Comparison of ENCODE assay signal across 15 mouse cellular contexts in genomic region chr2:157057758-157058157, GRCm38 (mm10). TPM values are rescaled to one million over a fixed set of nuclear protein-coding genes. Genes with fewer than 3 reads are reported as not detected.
DNase-seq lines count a peak whose midpoint lies in the region; ATAC-seq and TF ChIP-seq lines count a peak whose summit lies in the region.
"Had no signal": no experiment of that assay in that cellular context is flagged by ENCODE, and none has a peak within 500 bp of the region (broad histone marks: within the 10 kb centered on the region; RNA-seq: fewer than 3 reads in every experiment).

No protein-coding gene starts in this region.

- no peak overlapping the region for H3K4me3 ChIP-seq in hindbrain, embryonic 10.5 days
- no peak overlapping the region for H3K4me3 ChIP-seq in hindbrain, embryonic 16.5 days (ENCODE audit: low read length)
- H3K4me3 ChIP-seq in stomach, embryonic 15.5 days (replicated peaks) = no peak overlapping the region
- no peak overlapping the region for H3K4me3 ChIP-seq in stomach, postnatal 0 days (ENCODE audit: low read depth, low read length)
- no peak overlapping the region for H3K4me3 ChIP-seq in forebrain, postnatal 0 days (ENCODE audit: low read depth, low read length)
- no peak overlapping the region for H3K4me3 ChIP-seq in olfactory bulb, adult 2 months (ENCODE audit: insufficient read depth, low read depth, low read length)
- H3K4me3 ChIP-seq: megakaryocyte, embryonic 14.5 days had no signal

- intact Hi-C loops in left cerebral cortex, postnatal 36 days (cut with DNase I) = no loop called here

- TF ChIP-seq CTCF in stomach, postnatal 0 days (IDR thresholded peaks at IDR 0.05; ENCODE audit: low read depth) = no peak
- TF ChIP-seq CTCF in forebrain, postnatal 0 days (IDR thresholded peaks at IDR 0.05; ENCODE audit: low read depth) = no peak
- no peak for TF ChIP-seq CTCF in olfactory bulb, adult 2 months (IDR thresholded peaks at IDR 0.05; ENCODE audit: insufficient read depth, low read depth, low read length)

- ATAC-seq in hindbrain, embryonic 16.5 days = no peak
- ATAC-seq in stomach, embryonic 15.5 days (ENCODE audit: insufficient read depth, low FRiP score, low read depth) = no peak
- ATAC-seq in stomach, postnatal 0 days (ENCODE audit: low FRiP score, low TSS enrichment) = no peak
- ATAC-seq in forebrain, postnatal 0 days = no peak

- TF ChIP-seq POLR2A in olfactory bulb, adult 2 months (IDR thresholded peaks at IDR 0.05; ENCODE audit: insufficient read depth, low read depth, low read length) = no peak

- no peaks in the 10 kb centered on the region for H3K9me3 ChIP-seq in hindbrain, embryonic 10.5 days
- no peaks in the 10 kb centered on the region for H3K9me3 ChIP-seq in hindbrain, embryonic 16.5 days (ENCODE audit: control insufficient read depth, low read length)
- H3K9me3 ChIP-seq in stomach, embryonic 15.5 days = no peaks in the 10 kb centered on the region
- no peaks in the 10 kb centered on the region for H3K9me3 ChIP-seq in stomach, postnatal 0 days (ENCODE audit: control insufficient read depth, low read length)
- no peaks in the 10 kb centered on the region for H3K9me3 ChIP-seq in forebrain, postnatal 0 days (ENCODE audit: low read length)
- H3K9me3 ChIP-seq: megakaryocyte, embryonic 14.5 days had no signal

- TF ChIP-seq EP300 in stomach, postnatal 0 days (optimal IDR thresholded peaks at IDR 0.05) = no peak

- peaks cover 41% of the 10 kb centered on the region for H3K4me1 ChIP-seq in hindbrain, embryonic 10.5 days (replicated peaks)
- H3K4me1 ChIP-seq in hindbrain, embryonic 16.5 days (ENCODE audit: control insufficient read depth, insufficient read depth, low read depth, low read length) = peaks cover 33% of the 10 kb centered on the region
- peaks cover 21% of the 10 kb centered on the region for H3K4me1 ChIP-seq in stomach, embryonic 15.5 days
- H3K4me1 ChIP-seq in stomach, postnatal 0 days (replicated peaks; ENCODE audit: control insufficient read depth, insufficient read depth) = 0 out of 2 replicates have a peak, but pooled peaks cover 4% of the 10 kb centered on the region
- peaks cover 9% of the 10 kb centered on the region; the same call in 1 of the 2 replicates for H3K4me1 ChIP-seq in forebrain, postnatal 0 days (ENCODE audit: insufficient read depth)
- H3K4me1 ChIP-seq in olfactory bulb, adult 2 months (ENCODE audit: control insufficient read depth, insufficient read depth, low read length) = peaks cover 45% of the 10 kb centered on the region

- H3K27me3 ChIP-seq in hindbrain, embryonic 10.5 days (ENCODE audit: insufficient read depth, poor library complexity, severe bottlenecking) = no peaks in the 10 kb centered on the region
- H3K27me3 ChIP-seq in hindbrain, embryonic 16.5 days (replicated peaks; ENCODE audit: control insufficient read depth, insufficient read depth, low read length) = no peaks in the 10 kb centered on the region
- H3K27me3 ChIP-seq in stomach, embryonic 15.5 days (replicated peaks) = no peaks in the 10 kb centered on the region
- H3K27me3 ChIP-seq in stomach, postnatal 0 days (ENCODE audit: control insufficient read depth, insufficient read depth, low read length) = no peaks in the 10 kb centered on the region
- H3K27me3 ChIP-seq in forebrain, postnatal 0 days (ENCODE audit: insufficient read depth, low read length) = no peaks in the 10 kb centered on the region
- H3K27me3 ChIP-seq: CH12.LX; megakaryocyte, embryonic 14.5 days had no signal

- WGBS in hindbrain, embryonic 10.5 days = 87% methylated on average over 4 of the region's 4 CpGs
- WGBS in hindbrain, embryonic 16.5 days = 84% methylated on average over 4 of the region's 4 CpGs
- WGBS in stomach, embryonic 15.5 days = 90% methylated on average over 4 of the region's 4 CpGs
- WGBS in stomach, postnatal 0 days = 91% methylated on average over 4 of the region's 4 CpGs
- 73% methylated on average over 4 of the region's 4 CpGs for WGBS in forebrain, postnatal 0 days
- WGBS in olfactory bulb, adult 2 months = 76% methylated on average over 4 of the region's 4 CpGs

- H3K27ac ChIP-seq in hindbrain, embryonic 10.5 days = peak overlapping the region; percentile 93
- no peak overlapping the region for H3K27ac ChIP-seq in hindbrain, embryonic 16.5 days (ENCODE audit: low read depth, low read length)
- peak overlapping the region; percentile 87; the same call in 1 of the 2 replicates for H3K27ac ChIP-seq in stomach, embryonic 15.5 days
- no peak overlapping the region for H3K27ac ChIP-seq in stomach, postnatal 0 days (replicated peaks)
- 0 out of 2 replicates have a peak overlapping the region, but pooled peaks have one; percentile 79 for H3K27ac ChIP-seq in forebrain, postnatal 0 days (ENCODE audit: low read depth, low read length)
- peak overlapping the region; percentile 16; the same call in 1 of the 2 replicates for H3K27ac ChIP-seq in olfactory bulb, adult 2 months (ENCODE audit: insufficient read depth, low read depth, low read length)

- H3K9ac ChIP-seq in hindbrain, embryonic 16.5 days (ENCODE audit: low read depth, low read length) = no peak overlapping the region
- no peak overlapping the region for H3K9ac ChIP-seq in stomach, embryonic 15.5 days
- H3K9ac ChIP-seq in stomach, postnatal 0 days (ENCODE audit: low read length) = no peak overlapping the region
- no peak overlapping the region for H3K9ac ChIP-seq in forebrain, postnatal 0 days

- no peak for DNase-seq in hindbrain, embryonic 10.5 days (ENCODE audit: low spot score)
- no peak for DNase-seq in stomach, postnatal 0 days (ENCODE audit: low spot score)
- no peak for DNase-seq in forebrain, postnatal 0 days
- DNase-seq in thymus, postnatal 25 days = no peak
- no peak for DNase-seq in left cerebral cortex, postnatal 36 days (ENCODE audit: low spot score in 2 of 2)
- DNase-seq: spleen, adult 18-20 months; thymus, postnatal 36 days had no signal

- no peak overlapping the region for H3K4me2 ChIP-seq in hindbrain, embryonic 16.5 days (ENCODE audit: low read length)
- no peak overlapping the region for H3K4me2 ChIP-seq in stomach, embryonic 15.5 days
- H3K4me2 ChIP-seq in stomach, postnatal 0 days (replicated peaks; ENCODE audit: low read depth) = no peak overlapping the region
- H3K4me2 ChIP-seq in forebrain, postnatal 0 days (ENCODE audit: low read depth) = no peak overlapping the region

- peaks cover 84% of the 10 kb centered on the region for H3K36me3 ChIP-seq in hindbrain, embryonic 10.5 days
- H3K36me3 ChIP-seq in hindbrain, embryonic 16.5 days (ENCODE audit: control insufficient read depth, insufficient read depth, low read length) = peaks cover 13% of the 10 kb centered on the region
- peaks cover 17% of the 10 kb centered on the region for H3K36me3 ChIP-seq in stomach, embryonic 15.5 days
- H3K36me3 ChIP-seq in stomach, postnatal 0 days (ENCODE audit: control insufficient read depth, insufficient read depth, low read length) = peaks cover 10% of the 10 kb centered on the region
- peaks cover 33% of the 10 kb centered on the region for H3K36me3 ChIP-seq in forebrain, postnatal 0 days (ENCODE audit: insufficient read depth)

RNA-seq across cellular contexts. Expression of gene Soga1, which starts 21.3 kb away (rescaled TPM):
- polyA plus RNA-seq in hindbrain, embryonic 10.5 days (2016; fragmentation: Nextera tagmentation; extraction: Ambion mirVana) = 3.7 and 4.0 TPM in 2 replicates
- 4.4 and 4.6 TPM in 2 replicates for polyA plus RNA-seq in hindbrain, embryonic 16.5 days (2015; fragmentation: Nextera tagmentation; extraction: Ambion mirVana)
- 3.6 and 4.2 TPM in 2 replicates for polyA plus RNA-seq in stomach, embryonic 15.5 days (2015; fragmentation: Nextera tagmentation; extraction: Ambion mirVana)
- 0.65 and 0.86 TPM in 2 replicates for polyA plus RNA-seq in stomach, postnatal 0 days (2015; fragmentation: Nextera tagmentation; extraction: Ambion mirVana)
- total RNA-seq in forebrain, postnatal 0 days (2014; rRNA removed) = 80.5 and 93.7 TPM in 2 replicates
- 3.1 and 3.9 TPM in 2 replicates for polyA plus RNA-seq in forebrain, postnatal 0 days (2015; fragmentation: Nextera tagmentation; extraction: Ambion mirVana)
- polyA plus RNA-seq in olfactory bulb, adult 2 months (2012; ENCODE audit: insufficient read depth, insufficient read length, low replicate concordance, missing spikeins) = not detected in 2 replicates
- total RNA-seq in left cerebral cortex, postnatal 36 days (2021) = 10 to 100 TPM; 20.0 to 26.0 TPM

RNA-seq across cellular contexts. Expression of gene Tldc2, which starts 29.1 kb away (rescaled TPM):
- not detected in 2 replicates for polyA plus RNA-seq in hindbrain, embryonic 10.5 days (2016; fragmentation: Nextera tagmentation; extraction: Ambion mirVana)
- not detected in 2 replicates for polyA plus RNA-seq in hindbrain, embryonic 16.5 days (2015; fragmentation: Nextera tagmentation; extraction: Ambion mirVana)
- not detected in 2 replicates for polyA plus RNA-seq in stomach, embryonic 15.5 days (2015; fragmentation: Nextera tagmentation; extraction: Ambion mirVana)
- polyA plus RNA-seq in stomach, postnatal 0 days (2015; fragmentation: Nextera tagmentation; extraction: Ambion mirVana) = not detected in 2 replicates
- not detected in 2 replicates for total RNA-seq in forebrain, postnatal 0 days (2014; rRNA removed)
- polyA plus RNA-seq in forebrain, postnatal 0 days (2015; fragmentation: Nextera tagmentation; extraction: Ambion mirVana) = not detected in 2 replicates
- polyA plus RNA-seq in olfactory bulb, adult 2 months (2012; ENCODE audit: insufficient read depth, insufficient read length, low replicate concordance, missing spikeins) = not detected in 2 replicates
- not detected for total RNA-seq in left cerebral cortex, postnatal 36 days (2021)
- total RNA-seq: adrenal gland, adult 18-20 months; CH12.LX; liver, adult 2 months had no signal
- polyA plus RNA-seq: heart, embryonic 14.5 days; liver, adult 2 months had no signal

RNA-seq across cellular contexts. Expression of gene Dsn1, which starts 50.8 kb away (rescaled TPM):
- 44.1 and 51.2 TPM in 2 replicates for polyA plus RNA-seq in hindbrain, embryonic 10.5 days (2016; fragmentation: Nextera tagmentation; extraction: Ambion mirVana)
- 10.5 and 11.6 TPM in 2 replicates for polyA plus RNA-seq in hindbrain, embryonic 16.5 days (2015; fragmentation: Nextera tagmentation; extraction: Ambion mirVana)
- 27.3 and 29.6 TPM in 2 replicates for polyA plus RNA-seq in stomach, embryonic 15.5 days (2015; fragmentation: Nextera tagmentation; extraction: Ambion mirVana)
- polyA plus RNA-seq in stomach, postnatal 0 days (2015; fragmentation: Nextera tagmentation; extraction: Ambion mirVana) = 7.9 and 8.6 TPM in 2 replicates
- total RNA-seq in forebrain, postnatal 0 days (2014; rRNA removed) = 8.0 and 12.2 TPM in 2 replicates
- polyA plus RNA-seq in forebrain, postnatal 0 days (2015; fragmentation: Nextera tagmentation; extraction: Ambion mirVana) = 9.3 and 10.0 TPM in 2 replicates
- not detected in 2 replicates for polyA plus RNA-seq in olfactory bulb, adult 2 months (2012; ENCODE audit: insufficient read depth, insufficient read length, low replicate concordance, missing spikeins)
- total RNA-seq in left cerebral cortex, postnatal 36 days (2021) = 1 to 10 TPM; 6.5 to 7.5 TPM

Comparison
In these comparisons a context has a peak if more than half of its experiments do, and no peak if none do; other contexts are left out.
1. H3K27ac ChIP-seq: peak in hindbrain, embryonic 10.5 days (single experiment), stomach, embryonic 15.5 days (single experiment), forebrain, postnatal 0 days (single experiment) and olfactory bulb, adult 2 months (single experiment); none in hindbrain, embryonic 16.5 days (single experiment) and stomach, postnatal 0 days (single experiment).